Mouse (Mus musculus) forebrain, embryonic 11.5 days (tissue): ENCODE measurements at regions not wholly inside any gene's neighbourhood (a gene's known extent, or its start where the extent isn't known, plus 50 kb on each side); places are given as distances from the start of the nearest gene placed in this dataset.

ENCODE experiments used
- ATAC-seq: fragments of 200-750 bp; cut with Nextera tagmentation; replicated peaks from 2 replicates; pipeline ENCODE4 v1.8.0; 2017; ENCODE audit warnings: moderate TSS enrichment; ENCODE audit not compliant: low FRiP score
- DNase-seq: peaks from one replicate; pipeline ENCODE4 v3.0.0-alpha.2; 2017; ENCODE audit warnings: low spot score
- H3K27ac ChIP-seq: fragments of 300-500 bp; sonication (generic); 2 replicates; pipeline ENCODE4 v1.5.1; 2014; ENCODE audit warnings: low read depth, low read length
- H3K27me3 ChIP-seq: fragments of 300-500 bp; sonication (generic); 2 replicates; pipeline ENCODE4 v1.6.1; 2014; ENCODE audit warnings: mild to moderate bottlenecking, low read length, mixed read lengths; ENCODE audit not compliant: control insufficient read depth, insufficient read depth
- H3K36me3 ChIP-seq: fragments of 300-500 bp; sonication (generic); 2 replicates; pipeline ENCODE4 v1.6.1; 2014; ENCODE audit warnings: mild to moderate bottlenecking, low read length, moderate library complexity, mixed read lengths; ENCODE audit not compliant: control insufficient read depth, insufficient read depth
- H3K4me1 ChIP-seq: fragments of 300-500 bp; sonication (generic); replicated peaks from 2 replicates; pipeline ENCODE4 v1.6.1; 2014; ENCODE audit warnings: low read length, mixed read lengths; ENCODE audit not compliant: control insufficient read depth, insufficient read depth
- H3K4me2 ChIP-seq: fragments of 300-500 bp; sonication (generic); 2 replicates; pipeline ENCODE4 v1.6.1; 2014; ENCODE audit warnings: low read depth, mild to moderate bottlenecking, low read length, moderate library complexity, mixed read lengths; ENCODE audit not compliant: severe bottlenecking
- H3K4me3 ChIP-seq: fragments of 300-500 bp; sonication (generic); 2 replicates; pipeline ENCODE4 v1.5.1; 2014; ENCODE audit warnings: low read depth, low read length
- H3K9ac ChIP-seq: fragments of 300-500 bp; sonication (generic); 2 replicates; pipeline ENCODE4 v1.6.1; 2014; ENCODE audit warnings: low read length
- H3K9me3 ChIP-seq: fragments of 300-500 bp; sonication (generic); 2 replicates; pipeline ENCODE4 v1.6.1; 2016; ENCODE audit warnings: low read length, mixed read lengths; ENCODE audit not compliant: control insufficient read depth
- WGBS: fragments of 180-500 bp; shearing (Covaris S2); extraction: QIAGEN DNeasy Blood & Tissue Kit; methylation state at CpG from one replicate; pipeline ENCODE4 v1.1.7; 2014; 5-methylcytosine and 5-hydroxymethylcytosine counted together

- 97% methylated on average over 1 of the region's 1 CpGs for WGBS
- H3K4me1 ChIP-seq: no peaks in the 10 kb centered on the region
- H3K36me3 ChIP-seq: no peaks in the 10 kb centered on the region
- H3K27ac ChIP-seq: no peak overlapping the region
- no peak overlapping the region for H3K4me3 ChIP-seq
- H3K27me3 ChIP-seq: no peaks in the 10 kb centered on the region
- no peak overlapping the region for H3K4me2 ChIP-seq
- DNase-seq (no peak), ATAC-seq (no peak)
- H3K9me3 ChIP-seq: no peaks in the 10 kb centered on the region
- no peak overlapping the region for H3K9ac ChIP-seq
Observed at GRCm38 (mm10) chr15:56518379-56518778, 959.0 kb downstream of the Slc22a22 start.

DNA sequence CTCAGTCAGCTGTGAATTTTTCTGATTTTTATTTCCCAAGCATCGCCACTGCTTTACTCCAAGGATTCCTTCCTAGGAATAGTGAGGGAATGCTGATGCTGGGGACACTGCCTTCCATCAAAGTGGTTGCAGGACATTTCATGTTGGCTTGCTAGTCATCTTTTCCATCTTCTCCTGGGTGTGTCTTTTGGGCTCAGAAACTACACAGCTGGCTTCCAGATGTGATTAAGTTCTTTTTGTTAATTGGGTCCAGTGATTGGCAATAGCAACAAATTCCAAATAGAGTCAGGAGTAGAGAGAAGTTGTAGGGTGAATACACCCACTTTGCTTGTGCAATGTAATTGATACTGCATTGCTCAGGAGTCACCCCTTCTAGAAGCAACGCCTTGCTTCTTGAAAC, 961.3 kb downstream of the Slc22a22 start:
- Histone ChIP-seq H3K4me1 (no peaks in the 10 kb centered on the region), H3K4me3 (no peak overlapping the region), H3K4me2 (no peak overlapping the region), H3K9ac (no peak overlapping the region), H3K36me3 (no peaks in the 10 kb centered on the region), H3K9me3 (no peaks in the 10 kb centered on the region), H3K27me3 (no peaks in the 10 kb centered on the region), H3K27ac (no peak overlapping the region)
- 86% methylated on average over 2 of the region's 2 CpGs for WGBS
- DNase-seq (no peak), ATAC-seq (no peak)

DNA sequence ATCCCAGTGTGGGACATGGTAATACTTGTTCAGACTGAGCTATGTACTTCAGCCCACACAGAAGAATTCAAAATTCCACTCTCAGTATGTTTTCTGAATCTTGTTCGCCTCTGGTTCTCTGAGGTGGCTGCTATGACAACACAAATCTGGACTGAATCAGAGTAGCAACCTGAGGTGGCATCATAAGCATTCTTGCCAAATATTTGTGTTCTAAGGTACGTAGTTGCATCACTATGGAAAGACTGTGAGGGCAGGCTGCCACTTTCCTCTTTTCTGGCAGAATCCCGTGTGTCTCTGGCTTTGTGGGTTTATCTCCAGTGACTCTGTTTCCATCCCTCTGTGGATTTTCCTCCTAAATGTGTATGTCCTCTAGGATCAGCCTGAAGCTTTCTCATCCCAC, 978.7 kb downstream of the Slc22a22 start:
- Histone ChIP-seq H3K4me1 (no peaks in the 10 kb centered on the region), H3K4me2 (no peak overlapping the region), H3K36me3 (no peaks in the 10 kb centered on the region), H3K4me3 (no peak overlapping the region), H3K27me3 (no peaks in the 10 kb centered on the region), H3K9ac (no peak overlapping the region), H3K27ac (no peak overlapping the region), H3K9me3 (no peaks in the 10 kb centered on the region)
- ATAC-seq (no peak), DNase-seq (no peak)
- WGBS: 80% methylated on average over 3 of the region's 3 CpGs

- WGBS: 73% methylated on average over 4 of the region's 4 CpGs
- no peaks in the 10 kb centered on the region for H3K9me3 ChIP-seq
- H3K36me3 ChIP-seq: no peaks in the 10 kb centered on the region
- no peak for DNase-seq
- H3K27me3 ChIP-seq: no peaks in the 10 kb centered on the region
- no peak for ATAC-seq
- H3K9ac ChIP-seq: no peak overlapping the region
- H3K4me3 ChIP-seq: no peak overlapping the region
- H3K27ac ChIP-seq: no peak overlapping the region
- no peaks in the 10 kb centered on the region for H3K4me1 ChIP-seq
- no peak overlapping the region for H3K4me2 ChIP-seq
Observed at GRCm38 (mm10) chr15:56497757-56498156, 979.7 kb downstream of the Slc22a22 start.

DNA sequence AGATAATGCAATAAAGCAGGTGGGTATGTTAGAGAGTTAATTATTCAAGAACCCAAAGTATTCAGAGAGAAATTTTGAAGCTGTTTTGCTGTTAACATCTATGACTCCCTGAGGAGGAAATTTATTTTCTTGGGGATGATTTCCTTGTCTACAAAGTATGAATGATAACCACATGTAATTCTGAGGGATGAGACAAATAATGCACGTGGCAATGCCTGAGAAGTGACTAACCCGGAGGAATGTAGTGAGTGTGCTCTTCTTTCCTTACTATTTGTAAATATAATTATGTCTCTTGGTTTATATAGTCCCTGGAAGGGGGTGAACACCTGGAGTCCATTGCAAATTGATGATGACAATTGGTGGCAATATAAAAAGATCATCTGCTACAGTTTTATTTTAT, 981.1 kb downstream of the Slc22a22 start:
- Histone ChIP-seq H3K27me3 (no peaks in the 10 kb centered on the region), H3K4me1 (no peaks in the 10 kb centered on the region), H3K4me3 (no peak overlapping the region), H3K9ac (no peak overlapping the region), H3K36me3 (no peaks in the 10 kb centered on the region), H3K9me3 (no peaks in the 10 kb centered on the region), H3K4me2 (no peak overlapping the region), H3K27ac (no peak overlapping the region)
- ATAC-seq (no peak), DNase-seq (no peak)
- 89% methylated on average over 2 of the region's 2 CpGs for WGBS

GRCm38 (mm10) chr15:56485931-56486330, 991.5 kb downstream of the Slc22a22 start:
- DNase-seq: no peak
- no peaks in the 10 kb centered on the region for H3K27me3 ChIP-seq
- no peak for ATAC-seq
- no peaks in the 10 kb centered on the region for H3K4me1 ChIP-seq
- WGBS: 80% methylated on average over 3 of the region's 3 CpGs
- no peak overlapping the region for H3K9ac ChIP-seq
- H3K4me3 ChIP-seq: no peak overlapping the region
- no peak overlapping the region for H3K27ac ChIP-seq
- H3K4me2 ChIP-seq: no peak overlapping the region
- no peaks in the 10 kb centered on the region for H3K9me3 ChIP-seq
- H3K36me3 ChIP-seq: no peaks in the 10 kb centered on the region

- no peaks in the 10 kb centered on the region for H3K36me3 ChIP-seq
- DNase-seq (no peak), ATAC-seq (no peak)
- no peaks in the 10 kb centered on the region for H3K27me3 ChIP-seq
- 80% methylated on average over 3 of the region's 3 CpGs for WGBS
- no peak overlapping the region for H3K9ac ChIP-seq
- H3K4me1 ChIP-seq: no peaks in the 10 kb centered on the region
- H3K27ac ChIP-seq: no peak overlapping the region
- H3K4me3 ChIP-seq: no peak overlapping the region
- no peak overlapping the region for H3K4me2 ChIP-seq
- no peaks in the 10 kb centered on the region for H3K9me3 ChIP-seq
Observed at GRCm38 (mm10) chr15:56484693-56485092, 992.7 kb downstream of the Slc22a22 start.

DNA sequence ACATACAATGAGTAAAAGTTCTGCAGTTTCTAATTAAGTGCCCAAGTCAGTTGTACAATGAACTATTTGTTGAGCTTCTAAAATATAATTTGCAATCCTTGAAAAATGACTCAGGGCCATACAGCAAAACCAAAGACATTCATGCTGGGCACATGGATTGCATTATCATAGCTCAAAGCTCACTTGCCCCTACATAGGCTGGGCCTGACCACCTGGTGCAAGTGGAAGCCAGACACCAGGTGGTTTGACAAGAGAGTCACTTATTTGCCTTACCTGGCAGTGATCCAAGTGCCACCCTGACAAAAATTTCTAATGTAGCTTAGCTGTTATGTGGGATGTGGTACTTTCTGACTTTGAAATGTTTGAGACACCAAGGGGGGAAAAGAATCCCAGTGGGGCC, 997.7 kb downstream of the Slc22a22 start:
- Histone ChIP-seq H3K9me3 (no peaks in the 10 kb centered on the region), H3K27ac (no peak overlapping the region), H3K4me1 (no peaks in the 10 kb centered on the region), H3K4me2 (no peak overlapping the region), H3K9ac (no peak overlapping the region), H3K4me3 (no peak overlapping the region), H3K27me3 (no peaks in the 10 kb centered on the region), H3K36me3 (no peaks in the 10 kb centered on the region)
- no peak for DNase-seq
- ATAC-seq: no peak

GRCm38 (mm10) chr15:56479015-56479414, 998.4 kb downstream of the Slc22a22 start:
- no peaks in the 10 kb centered on the region for H3K27me3 ChIP-seq
- WGBS: 89% methylated on average over 3 of the region's 3 CpGs
- ATAC-seq: no peak

More at GRCm38 (mm10) chr15:56479015-56479414, 998.4 kb downstream of the Slc22a22 start:
- Histone ChIP-seq H3K9me3 (no peaks in the 10 kb centered on the region), H3K4me3 (no peak overlapping the region), H3K4me1 (no peaks in the 10 kb centered on the region), H3K36me3 (no peaks in the 10 kb centered on the region), H3K27ac (no peak overlapping the region), H3K9ac (no peak overlapping the region), H3K4me2 (no peak overlapping the region)
- no peak for DNase-seq
